Mouse (Mus musculus) kidney, adult 2 months (tissue): ENCODE results near the gene Srgap2.

Source experiments
- CTCF ChIP-seq: fragments of 200-500 bp; conservative IDR thresholded peaks from 2 replicates; pipeline ENCODE4 v1.5.1; 2011; ENCODE audit warnings: low read depth, mild to moderate bottlenecking, control low read depth, low read length, moderate library complexity, mixed read lengths; ENCODE audit not compliant: insufficient read depth, insufficient read length
- POLR2A ChIP-seq: fragments of 200-500 bp; IDR thresholded peaks from one replicate; pipeline ENCODE4 v1.6.1; 2011; ENCODE audit warnings: low read depth, low read length, control low read depth

DNA sequence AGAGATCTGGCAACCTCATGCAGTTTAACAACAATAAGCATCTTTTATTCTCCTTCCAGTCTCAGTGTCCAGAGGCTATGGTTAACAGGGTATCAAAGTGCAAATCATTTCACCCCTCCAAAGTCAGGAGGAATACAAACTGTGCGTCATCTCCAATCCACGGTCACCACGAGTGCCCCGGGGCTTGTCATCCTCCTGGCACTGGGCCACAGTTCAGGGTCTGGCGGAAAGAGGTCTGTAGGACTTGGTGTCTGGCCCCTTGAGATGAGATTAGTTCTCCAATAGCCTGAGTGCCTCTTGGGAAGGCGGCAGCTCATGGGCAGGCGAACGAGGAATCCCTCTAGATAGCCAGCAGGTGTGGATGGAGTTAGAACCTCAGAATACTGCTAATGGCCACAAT lies 232.0 kb downstream of the Srgap2 start:
- TF ChIP-seq CTCF: no peak
- TF ChIP-seq POLR2A: no peak
